Mouse (Mus musculus) frontal cortex, postnatal 25 days (tissue): ENCODE results near the gene Csk.

Source experiments
- DNase-seq, 2 experiments: peaks; one replicate each; pipeline ENCODE4 v3.0.0; 2022; ENCODE audit warnings: low spot score in 2 of 2

The Csk gene

DNA sequence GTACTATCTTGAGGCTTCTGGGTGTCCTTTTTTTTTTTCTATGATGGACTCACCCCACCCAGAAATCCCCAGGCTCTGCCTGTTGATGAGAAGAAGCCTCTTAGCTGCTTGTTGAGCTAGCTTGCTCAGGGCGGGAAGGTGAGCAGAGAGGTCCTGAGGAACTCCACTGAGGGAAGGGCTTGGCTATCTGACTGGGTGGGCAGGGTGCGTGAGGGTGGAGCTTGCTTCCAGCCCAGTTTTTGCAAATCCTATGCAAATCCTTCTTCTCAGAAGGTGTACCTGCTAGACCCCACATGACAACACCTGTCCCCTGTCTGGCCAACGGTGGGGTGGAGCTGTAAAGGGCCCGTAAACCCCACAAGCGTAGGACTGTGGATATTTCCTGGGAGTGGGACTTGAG lies at the start of gene Csk:
Gene Csk (minus strand): TSS at position 349 of the 400 bp plus-strand sequence.
- no peak for DNase-seq

GRCm38 (mm10) chr9:57698466-57699150 lies 45.2 kb upstream of the Csk start:
- DNase-seq, result no peak

GRCm38 (mm10) chr9:57697380-57697779 lies 43.9 kb upstream of the Csk start:
- no peak for DNase-seq

GRCm38 (mm10) chr9:57696380-57697285 lies 43.2 kb upstream of the Csk start:
- DNase-seq, result peak; percentile 46 to 49

GRCm38 (mm10) chr9:57694108-57694507 lies 40.7 kb upstream of the Csk start:
- no peak for DNase-seq

- no peak for DNase-seq
Observed at GRCm38 (mm10) chr9:57688606-57689005, 35.2 kb upstream of the Csk start.

DNA sequence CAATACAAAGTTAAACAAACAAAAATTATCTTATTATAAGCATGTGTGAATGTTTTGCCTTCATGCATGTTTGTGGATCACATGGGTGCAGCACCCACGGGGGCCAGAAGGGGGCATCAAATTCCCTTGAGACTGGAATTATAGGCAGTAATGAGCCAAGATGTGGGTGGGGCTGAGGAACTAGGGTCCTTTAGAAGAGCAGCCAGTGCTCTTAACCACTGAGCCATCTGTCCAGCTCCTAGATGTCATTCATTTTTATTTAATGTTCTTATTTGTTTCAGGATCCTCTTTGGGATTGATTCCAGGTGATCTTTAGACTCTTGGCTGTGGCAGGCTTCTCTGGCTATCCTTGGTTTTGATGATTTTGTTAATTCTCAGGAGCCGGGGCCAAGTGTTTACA lies 34.7 kb upstream of the Csk start:
- no peak for DNase-seq

GRCm38 (mm10) chr9:57687751-57688150 lies 34.3 kb upstream of the Csk start, which contains the start of gene Cyp1a1:
Gene Cyp1a1, plus strand, starts transcription at chr9:57687928.
- no peak for DNase-seq

GRCm38 (mm10) chr9:57686011-57686410 lies 32.6 kb upstream of the Csk start:
- DNase-seq, result no peak

DNA sequence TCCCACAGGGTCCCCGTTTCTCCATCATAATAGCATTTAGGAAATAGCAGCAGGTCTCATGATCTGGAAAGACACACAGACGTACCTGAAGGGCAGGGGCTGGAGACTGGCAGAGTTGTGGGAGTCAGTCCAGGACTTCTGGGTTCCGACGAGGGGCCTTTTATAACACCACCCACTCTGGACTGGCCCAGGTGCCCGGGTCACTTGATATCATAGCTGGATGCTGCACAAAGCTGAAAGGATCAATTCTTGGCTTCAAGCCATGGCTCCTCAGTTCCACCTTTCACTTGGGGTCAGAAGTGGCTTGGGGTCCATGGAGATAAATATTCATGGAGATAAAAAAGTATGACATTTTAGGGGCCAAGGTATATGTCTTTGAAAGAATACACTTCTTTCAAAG lies 30.1 kb upstream of the Csk start, which contains the start of gene Cyp1a2:
Gene Cyp1a2 (minus strand): TSS at position 184 of the 400 bp plus-strand sequence.
- DNase-seq, result no peak

DNA sequence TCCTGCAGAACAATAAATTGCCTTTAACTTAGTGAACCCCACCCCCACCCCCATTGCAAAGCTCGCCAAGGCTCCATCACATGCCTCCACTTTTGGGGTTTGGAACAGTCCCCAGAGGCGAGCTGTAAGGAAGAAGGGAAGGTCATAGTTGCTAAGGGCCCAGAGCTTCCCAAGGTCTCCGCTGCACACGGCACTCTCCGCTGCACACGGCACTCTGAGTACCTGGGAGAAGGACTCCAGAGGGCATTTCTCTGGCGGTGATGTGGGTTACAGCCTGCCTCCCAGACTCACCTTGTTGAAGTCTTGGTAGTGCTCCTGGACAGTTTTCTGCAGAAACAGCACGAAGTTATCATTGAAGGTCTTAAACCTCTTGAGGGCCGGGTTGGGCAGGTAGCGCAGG lies 28.0 kb upstream of the Csk start:
- DNase-seq, result no peak

DNA sequence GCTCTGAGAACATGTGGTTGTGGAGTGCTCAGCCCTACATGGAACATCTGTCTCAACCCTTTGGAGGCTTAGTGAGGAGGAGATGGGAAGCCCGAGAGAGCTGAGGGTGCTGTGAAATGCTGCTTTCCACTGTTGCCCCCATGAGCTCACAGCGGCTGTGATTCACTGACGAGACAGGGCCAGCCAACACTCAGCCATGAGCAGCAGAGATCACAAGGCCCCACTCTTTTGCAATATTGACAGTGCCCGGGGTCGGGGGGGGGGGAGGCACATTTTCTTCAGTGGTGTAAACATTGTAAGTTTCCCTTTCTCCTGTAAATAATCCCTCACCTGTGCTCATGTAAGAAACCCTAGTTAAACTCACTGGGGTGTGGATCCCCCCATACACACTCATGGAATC lies 18.1 kb upstream of the Csk start:
- no peak for DNase-seq

GRCm38 (mm10) chr9:57671037-57671436 lies 17.6 kb upstream of the Csk start:
- no peak for DNase-seq

DNA sequence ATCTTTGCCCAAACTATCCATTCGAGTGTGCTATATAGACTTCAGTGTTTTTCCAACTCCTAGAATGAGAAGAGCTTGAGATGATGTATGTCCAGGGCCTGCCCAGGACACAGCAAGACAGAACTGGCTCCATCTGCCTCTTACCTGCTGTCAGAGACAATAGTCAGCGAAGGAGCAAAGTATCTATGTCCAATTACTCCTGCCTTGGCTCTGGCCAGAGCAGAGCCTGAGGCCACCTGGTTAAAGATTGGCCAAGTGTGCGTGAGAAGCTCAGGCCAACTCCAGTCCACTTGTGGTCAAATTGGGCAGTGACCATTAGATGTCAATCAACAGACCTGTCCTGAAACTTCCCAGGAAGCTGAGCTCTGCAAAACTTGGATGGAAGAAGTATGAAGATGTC lies 16.1 kb upstream of the Csk start:
- no peak for DNase-seq

- DNase-seq, result no peak
Observed at GRCm38 (mm10) chr9:57668277-57668676, 14.8 kb upstream of the Csk start.

- DNase-seq, result no peak
Observed at GRCm38 (mm10) chr9:57667817-57668216, 14.4 kb upstream of the Csk start.

DNA sequence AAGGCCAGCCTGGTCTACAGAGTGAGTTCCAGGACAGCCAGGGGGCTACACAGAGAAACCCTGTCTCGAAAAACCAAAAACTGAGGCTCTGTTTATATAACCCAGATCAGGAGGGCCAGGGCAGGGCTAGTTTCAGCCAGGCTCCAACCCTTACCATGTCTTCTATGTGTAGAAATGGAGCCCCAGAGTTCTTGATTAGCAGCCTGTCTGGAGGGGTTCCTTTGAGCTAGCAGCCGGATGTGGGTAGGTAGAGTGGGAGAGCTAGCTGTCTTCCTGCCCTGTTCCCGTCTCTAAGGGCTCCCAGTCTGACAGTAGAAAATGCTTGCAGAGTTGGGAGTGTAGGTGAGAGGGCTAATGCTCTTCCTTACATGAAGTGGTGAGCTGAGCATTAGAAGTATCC lies 13.7 kb upstream of the Csk start:
- no peak for DNase-seq

GRCm38 (mm10) chr9:57666536-57666935 lies 13.1 kb upstream of the Csk start:
- no peak for DNase-seq

DNA sequence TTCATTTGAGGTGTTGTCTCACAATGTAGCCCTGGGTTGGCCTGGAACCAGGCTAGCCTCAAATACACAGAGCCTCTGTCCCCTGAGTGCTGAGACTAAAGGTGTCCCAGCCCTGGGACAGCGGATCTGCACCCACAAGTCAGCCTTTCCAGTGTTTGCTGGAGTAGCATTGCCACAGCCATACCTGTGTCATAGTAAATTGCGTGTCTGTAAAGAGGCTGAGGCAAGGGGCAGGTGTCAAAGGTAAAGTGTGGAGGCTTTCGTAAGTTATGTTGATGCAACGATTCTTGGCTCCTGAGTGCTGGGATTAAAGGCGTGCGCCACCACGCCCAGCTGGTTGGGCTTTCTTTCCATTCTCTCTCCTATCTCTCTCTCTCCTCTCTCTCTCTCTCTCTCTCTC lies 11.2 kb upstream of the Csk start:
- no peak for DNase-seq

DNA sequence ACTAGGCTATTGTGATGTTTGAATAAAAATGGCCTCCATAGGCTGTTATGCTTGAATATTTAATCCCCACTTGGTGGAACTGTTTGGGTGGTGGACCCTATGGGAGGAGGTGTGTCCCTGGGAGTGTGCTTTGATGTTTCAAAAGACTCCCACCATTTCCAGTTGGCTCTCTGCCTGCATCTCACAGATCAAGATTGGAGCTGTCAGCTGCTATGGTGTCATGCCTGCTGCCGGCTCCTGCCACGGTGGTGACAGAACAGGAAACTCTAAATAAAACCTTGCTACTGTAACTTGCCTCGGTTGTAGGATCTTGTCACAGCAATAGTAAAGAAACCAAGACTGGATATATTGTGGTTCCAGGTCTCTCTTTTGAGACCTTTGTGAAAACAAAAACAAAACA lies 8.1 kb upstream of the Csk start:
- DNase-seq, result no peak

DNA sequence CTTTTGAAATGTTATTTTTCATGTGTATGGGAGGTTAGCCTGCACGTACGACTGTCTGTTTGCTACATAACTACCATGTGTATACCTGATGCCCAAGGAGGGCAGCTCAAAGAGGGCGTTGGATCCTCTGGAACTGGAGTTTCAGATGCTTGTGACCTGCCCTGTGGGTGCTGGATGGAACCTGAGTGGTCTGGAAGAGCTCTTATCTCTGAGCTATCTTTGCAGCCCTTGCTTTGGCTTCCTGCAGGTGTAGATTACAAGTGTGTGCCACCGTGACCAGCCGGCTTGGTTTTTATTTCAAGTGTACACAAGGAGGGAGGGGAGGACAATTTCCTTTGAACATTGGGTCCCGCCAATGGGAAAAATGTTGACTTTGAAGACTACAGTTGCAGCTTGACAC lies 7.1 kb upstream of the Csk start:
- DNase-seq, result no peak

- DNase-seq, result peak; percentile 48 to 78
Observed at GRCm38 (mm10) chr9:57659774-57660173, 6.3 kb upstream of the Csk start.

- DNase-seq, result no peak
Observed at GRCm38 (mm10) chr9:57658970-57659369, 5.5 kb upstream of the Csk start.
